Mouse (Mus musculus) hindbrain, embryonic 16.5 days (tissue): ENCODE results near the gene Specc1l. TPM values are rescaled to one million over a fixed set of nuclear protein-coding genes. Genes with fewer than 3 reads are reported as not detected.
A peak's percentile ranks its signal among the peaks of the same experiment; 100 is the strongest.

Experiments
- ATAC-seq: fragments of 200-750 bp; cut with Nextera tagmentation; 2 replicates; pipeline ENCODE4 v1.8.0; 2017; ENCODE audit warnings: moderate TSS enrichment, moderate library complexity
- H3K27ac ChIP-seq: fragments of 300-500 bp; sonication (generic); 2 replicates; pipeline ENCODE4 v1.5.1; 2014; ENCODE audit warnings: low read depth, mild to moderate bottlenecking, control low read depth, low read length, moderate library complexity
- H3K27me3 ChIP-seq: fragments of 300-500 bp; sonication (generic); replicated peaks from 2 replicates; pipeline ENCODE4 v1.6.1; 2014; ENCODE audit warnings: low read length; ENCODE audit not compliant: control insufficient read depth, insufficient read depth
- H3K36me3 ChIP-seq: fragments of 300-500 bp; sonication (generic); 2 replicates; pipeline ENCODE4 v1.6.1; 2014; ENCODE audit warnings: mild to moderate bottlenecking, low read length, moderate library complexity, mixed read lengths; ENCODE audit not compliant: control insufficient read depth, insufficient read depth
- H3K4me1 ChIP-seq: fragments of 300-500 bp; sonication (generic); 2 replicates; pipeline ENCODE4 v1.6.1; 2014; ENCODE audit warnings: low read depth, low read length; ENCODE audit not compliant: control insufficient read depth, insufficient read depth
- H3K4me2 ChIP-seq: fragments of 300-500 bp; sonication (generic); 2 replicates; pipeline ENCODE4 v1.6.1; 2014; ENCODE audit warnings: mild to moderate bottlenecking, low read length, control low read depth, moderate library complexity
- H3K4me3 ChIP-seq: fragments of 300-500 bp; sonication (generic); 2 replicates; pipeline ENCODE4 v1.5.1; 2014; ENCODE audit warnings: mild to moderate bottlenecking, low read length, control low read depth, moderate library complexity
- H3K9ac ChIP-seq: fragments of 300-500 bp; sonication (generic); 2 replicates; pipeline ENCODE4 v1.6.1; 2014; ENCODE audit warnings: low read depth, mild to moderate bottlenecking, control low read depth, low read length, moderate library complexity
- H3K9me3 ChIP-seq: fragments of 300-500 bp; sonication (generic); 2 replicates; pipeline ENCODE4 v1.6.1; 2014; ENCODE audit warnings: mild to moderate bottlenecking, low read length, moderate library complexity; ENCODE audit not compliant: control insufficient read depth
- WGBS: fragments of 180-500 bp; shearing (Covaris S2); extraction: QIAGEN DNeasy Blood & Tissue Kit; methylation state at CpG from one replicate; pipeline ENCODE4 v1.1.7; 2014; 5-methylcytosine and 5-hydroxymethylcytosine counted together
- polyA plus RNA-seq: library from polyadenylated mRNA; unstranded; fragments of >200 nt; fragmentation: Nextera tagmentation; extraction: Ambion mirVana; gene quantifications from 2 replicates; pipeline ENCODE4 v1.2.1, GENCODE M21; 2015

The Specc1l gene
- polyA plus RNA-seq, 1 experiment from 2014 or later: 24.7 TPM

GRCm38 (mm10) chr10:75298608-75299007, 86.7 kb downstream of the Specc1l start:
- 82% methylated on average over 5 of the region's 5 CpGs for WGBS
- Histone ChIP-seq H3K9ac (no peak overlapping the region), H3K27me3 (no peaks in the 10 kb centered on the region), H3K9me3 (no peaks in the 10 kb centered on the region), H3K36me3 (peaks cover 4% of the 10 kb centered on the region), H3K4me1 (no peaks in the 10 kb centered on the region; the same call in 1 of the 2 replicates), H3K4me2 (no peak overlapping the region), H3K27ac (no peak overlapping the region), H3K4me3 (no peak overlapping the region)
- ATAC-seq: no peak

GRCm38 (mm10) chr10:75299785-75300418, 88.0 kb downstream of the Specc1l start:
- H3K9me3 ChIP-seq: no peaks in the 10 kb centered on the region
- no peak overlapping the region for H3K4me2 ChIP-seq
- H3K27me3 ChIP-seq: no peaks in the 10 kb centered on the region
- ATAC-seq: no peak
- no peak overlapping the region for H3K27ac ChIP-seq
- H3K36me3 ChIP-seq: peaks cover 2% of the 10 kb centered on the region
- H3K4me3 ChIP-seq: no peak overlapping the region
- 70% methylated on average over 5 of the region's 5 CpGs for WGBS
- no peak overlapping the region for H3K9ac ChIP-seq
- H3K4me1 ChIP-seq: peaks cover 8% of the 10 kb centered on the region

GRCm38 (mm10) chr10:75301195-75301806, 89.4 kb downstream of the Specc1l start:
- Histone ChIP-seq H3K27ac (no peak overlapping the region), H3K4me1 (peaks cover 9% of the 10 kb centered on the region), H3K9ac (no peak overlapping the region), H3K4me2 (no peak overlapping the region), H3K36me3 (no peaks in the 10 kb centered on the region; the same call in 1 of the 2 replicates), H3K9me3 (no peaks in the 10 kb centered on the region), H3K27me3 (no peaks in the 10 kb centered on the region), H3K4me3 (no peak overlapping the region)
- WGBS: 95% methylated on average over 12 of the region's 12 CpGs
- no peak for ATAC-seq

- H3K9me3 ChIP-seq: no peaks in the 10 kb centered on the region
- H3K4me1 ChIP-seq: peaks cover 9% of the 10 kb centered on the region
Observed at GRCm38 (mm10) chr10:75301937-75302336, 90.1 kb downstream of the Specc1l start.

GRCm38 (mm10) chr10:75302536-75302935, 90.7 kb downstream of the Specc1l start:
- Histone ChIP-seq H3K4me1 (peaks cover 9% of the 10 kb centered on the region), H3K27ac (no peak overlapping the region), H3K4me3 (no peak overlapping the region), H3K27me3 (no peaks in the 10 kb centered on the region), H3K9me3 (no peaks in the 10 kb centered on the region), H3K36me3 (peaks cover 6% of the 10 kb centered on the region), H3K4me2 (no peak overlapping the region), H3K9ac (no peak overlapping the region)
- ATAC-seq: no peak
- WGBS: 91% methylated on average over 4 of the region's 4 CpGs

More at GRCm38 (mm10) chr10:75301937-75302336, 90.1 kb downstream of the Specc1l start:
- ATAC-seq: no peak
- no peak overlapping the region for H3K4me2 ChIP-seq
- no peak overlapping the region for H3K4me3 ChIP-seq
- 94% methylated on average over 4 of the region's 4 CpGs for WGBS
- no peak overlapping the region for H3K9ac ChIP-seq
- H3K27me3 ChIP-seq: no peaks in the 10 kb centered on the region
- no peak overlapping the region for H3K27ac ChIP-seq
- H3K36me3 ChIP-seq: peaks cover under 1% of the 10 kb centered on the region

GRCm38 (mm10) chr10:75303324-75304048, 91.6 kb downstream of the Specc1l start:
- WGBS: 75% methylated on average over 8 of the region's 8 CpGs
- H3K4me2 ChIP-seq: no peak overlapping the region
- ATAC-seq: peak; percentile 54
- peaks cover 14% of the 10 kb centered on the region for H3K36me3 ChIP-seq
- peak overlapping the region; percentile 61 for H3K27ac ChIP-seq
- H3K4me3 ChIP-seq: no peak overlapping the region
- peaks cover 9% of the 10 kb centered on the region for H3K4me1 ChIP-seq
- H3K27me3 ChIP-seq: no peaks in the 10 kb centered on the region
- H3K9me3 ChIP-seq: no peaks in the 10 kb centered on the region
- no peak overlapping the region for H3K9ac ChIP-seq

GRCm38 (mm10) chr10:75304049-75304405, 92.2 kb downstream of the Specc1l start:
- no peaks in the 10 kb centered on the region for H3K27me3 ChIP-seq
- no peak overlapping the region for H3K9ac ChIP-seq
- no peaks in the 10 kb centered on the region for H3K9me3 ChIP-seq
- peaks cover 9% of the 10 kb centered on the region for H3K4me1 ChIP-seq
- H3K4me2 ChIP-seq: no peak overlapping the region
- peak overlapping the region; percentile 61 for H3K27ac ChIP-seq
- H3K36me3 ChIP-seq: peaks cover 19% of the 10 kb centered on the region
- H3K4me3 ChIP-seq: no peak overlapping the region
- ATAC-seq: peak; percentile 44; the same call in 1 of the 2 replicates
- WGBS: 89% methylated on average over 5 of the region's 5 CpGs

GRCm38 (mm10) chr10:75304413-75304812, 92.5 kb downstream of the Specc1l start:
- ATAC-seq: peak; percentile 77
- Histone ChIP-seq H3K4me2 (no peak overlapping the region), H3K27ac (peak overlapping the region; percentile 61), H3K36me3 (peaks cover 20% of the 10 kb centered on the region), H3K9me3 (no peaks in the 10 kb centered on the region), H3K9ac (no peak overlapping the region), H3K4me1 (peaks cover 9% of the 10 kb centered on the region), H3K4me3 (no peak overlapping the region), H3K27me3 (no peaks in the 10 kb centered on the region)
- WGBS: 54% methylated on average over 6 of the region's 6 CpGs

- H3K4me2 ChIP-seq: no peak overlapping the region
- no peak overlapping the region for H3K9ac ChIP-seq
- no peak overlapping the region for H3K27ac ChIP-seq
- H3K4me3 ChIP-seq: no peak overlapping the region
- no peaks in the 10 kb centered on the region for H3K9me3 ChIP-seq
- H3K4me1 ChIP-seq: peaks cover 9% of the 10 kb centered on the region
- peaks cover 27% of the 10 kb centered on the region for H3K36me3 ChIP-seq
- H3K27me3 ChIP-seq: no peaks in the 10 kb centered on the region
- no peak for ATAC-seq
- 99% methylated on average over 7 of the region's 7 CpGs for WGBS
Observed at GRCm38 (mm10) chr10:75307130-75307529, 95.3 kb downstream of the Specc1l start.
